Mouse (Mus musculus): Measurements from ENCODE around the gene Nudt4.

The Nudt4 gene

GRCm38 (mm10) chr10:95542916-95543315 lies 21.0 kb downstream of the Nudt4 start:
- CTCF ChIA-PET: no interaction called here

- CTCF ChIA-PET: no interaction called here
Measured at GRCm38 (mm10) chr10:95539841-95540240, 24.1 kb downstream of the Nudt4 start.

GRCm38 (mm10) chr10:95539260-95539659 lies 24.7 kb downstream of the Nudt4 start:
- CTCF ChIA-PET: no interaction called here

- CTCF ChIA-PET: interaction anchor here (0.6 kb wide), 1 partner anchor 9 kb away, joined by 3 read pairs; no protein-coding TSS in a partner anchor
Measured at GRCm38 (mm10) chr10:95536222-95536541, 27.8 kb downstream of the Nudt4 start.

GRCm38 (mm10) chr10:95535399-95536221 lies 28.3 kb downstream of the Nudt4 start:
- CTCF ChIA-PET: interaction anchor here (0.6 kb wide), 1 partner anchor 9 kb away, joined by 3 read pairs; no protein-coding TSS in a partner anchor

GRCm38 (mm10) chr10:95533382-95533781 lies 30.6 kb downstream of the Nudt4 start:
- CTCF ChIA-PET: interaction anchor here (0.6 kb wide), 3 partner anchors 19 to 559 kb away, joined by 3 to 4 read pairs (median 4); no protein-coding TSS in a partner anchor

- CTCF ChIA-PET: interaction anchor here (0.6 kb wide), 1 partner anchor 403 kb away, joined by 4 read pairs; no protein-coding TSS in a partner anchor
Measured at GRCm38 (mm10) chr10:95532916-95533315, 31.0 kb downstream of the Nudt4 start.

- CTCF ChIA-PET: no interaction called here
Measured at GRCm38 (mm10) chr10:95530551-95531121, 33.3 kb downstream of the Nudt4 start.

- CTCF ChIA-PET: interaction anchor here (0.7 kb wide), 1 partner anchor 9 kb away, joined by 3 read pairs; no protein-coding TSS in a partner anchor
Measured at GRCm38 (mm10) chr10:95526495-95527122, 37.3 kb downstream of the Nudt4 start.

GRCm38 (mm10) chr10:95525871-95526270 lies 38.1 kb downstream of the Nudt4 start:
- CTCF ChIA-PET: no interaction called here

GRCm38 (mm10) chr10:95525037-95525675 lies 38.8 kb downstream of the Nudt4 start:
- CTCF ChIA-PET: no interaction called here

GRCm38 (mm10) chr10:95517656-95518055 lies 46.3 kb downstream of the Nudt4 start:
- CTCF ChIA-PET: no interaction called here

GRCm38 (mm10) chr10:95515293-95515931 lies 48.5 kb downstream of the Nudt4 start:
- CTCF ChIA-PET: interaction anchor here (0.6 kb wide), 1 partner anchor 426 kb away, joined by 5 read pairs; no protein-coding TSS in a partner anchor

- CTCF ChIA-PET: interaction anchor here (0.6 kb wide), 1 partner anchor 426 kb away, joined by 5 read pairs; no protein-coding TSS in a partner anchor
Measured at GRCm38 (mm10) chr10:95514656-95515292, 49.2 kb downstream of the Nudt4 start, which contains the start of gene Ube2n. Gene Ube2n, plus strand, starts transcription at chr10:95515145.

GRCm38 (mm10) chr10:95513768-95514556 lies 50.0 kb downstream of the Nudt4 start:
- CTCF ChIA-PET: interaction anchor here (0.6 kb wide), 1 partner anchor 20 kb away, joined by 4 read pairs; no protein-coding TSS in a partner anchor

- CTCF ChIA-PET: interaction anchor here (0.5 to 0.6 kb wide), 2 partner anchors 482 to 1565 kb away, joined by 3 read pairs; no protein-coding TSS in a partner anchor
Measured at GRCm38 (mm10) chr10:95512635-95513034, 51.3 kb downstream of the Nudt4 start.

GRCm38 (mm10) chr10:95509263-95509662 lies 54.7 kb downstream of the Nudt4 start:
- CTCF ChIA-PET: no interaction called here

- CTCF ChIA-PET: no interaction called here
Measured at GRCm38 (mm10) chr10:95508793-95509192, 55.2 kb downstream of the Nudt4 start.

- CTCF ChIA-PET: no interaction called here
Measured at GRCm38 (mm10) chr10:95508126-95508525, 55.8 kb downstream of the Nudt4 start.

- CTCF ChIA-PET: no interaction called here
Measured at GRCm38 (mm10) chr10:95504341-95504740, 59.6 kb downstream of the Nudt4 start.
